Mouse (Mus musculus): ENCODE measurements around the gene Ntf5.
"Not testable (repeated sequence)": the region's sequence is repeated elsewhere in the genome, so short reads cannot be mapped to it uniquely, and the experiment has no call there.

The Ntf5 gene

DNA sequence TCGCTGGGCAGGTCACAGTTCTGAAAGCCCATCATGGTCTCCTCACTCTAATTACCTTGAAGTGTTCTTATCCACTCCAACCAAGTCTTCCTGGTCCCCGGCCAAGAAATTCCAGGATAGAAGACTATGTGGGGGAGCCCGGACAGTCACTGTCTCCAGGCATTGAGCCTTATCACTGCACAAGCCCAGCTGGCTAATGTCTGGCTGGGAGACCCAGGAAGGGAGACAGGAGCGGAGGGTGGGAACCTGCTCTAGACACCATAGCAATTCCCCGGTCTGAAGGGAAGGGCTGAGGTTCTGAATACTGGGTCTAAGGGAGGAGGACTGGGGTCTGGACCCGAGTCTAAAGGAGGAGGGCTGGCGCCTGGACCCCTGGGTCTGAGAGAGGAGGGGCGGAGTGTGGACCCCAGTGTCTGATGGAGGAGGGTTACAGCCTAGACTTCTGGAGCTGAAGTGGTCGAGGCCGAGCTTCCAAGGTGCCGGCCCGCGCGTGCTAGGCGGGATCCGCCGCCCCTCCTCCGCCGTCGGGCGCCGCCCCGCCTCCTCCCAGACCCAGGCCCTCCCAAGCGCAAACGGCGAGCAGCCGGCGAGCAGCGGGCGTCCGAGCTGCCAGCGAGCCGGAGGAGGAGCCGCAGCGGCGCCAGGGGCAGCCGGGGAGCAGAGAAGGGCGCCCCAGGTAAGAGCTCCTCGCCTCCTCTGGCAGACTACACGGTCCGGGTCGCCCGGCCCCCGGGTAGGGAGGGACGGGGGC lies at the start of gene Ntf5:
TSS of gene Ntf5 (plus strand) at position 583 of the 751 bp plus-strand sequence.
- DNase-seq (ENCODE audit: low spot score): peak; percentile 53

DNA sequence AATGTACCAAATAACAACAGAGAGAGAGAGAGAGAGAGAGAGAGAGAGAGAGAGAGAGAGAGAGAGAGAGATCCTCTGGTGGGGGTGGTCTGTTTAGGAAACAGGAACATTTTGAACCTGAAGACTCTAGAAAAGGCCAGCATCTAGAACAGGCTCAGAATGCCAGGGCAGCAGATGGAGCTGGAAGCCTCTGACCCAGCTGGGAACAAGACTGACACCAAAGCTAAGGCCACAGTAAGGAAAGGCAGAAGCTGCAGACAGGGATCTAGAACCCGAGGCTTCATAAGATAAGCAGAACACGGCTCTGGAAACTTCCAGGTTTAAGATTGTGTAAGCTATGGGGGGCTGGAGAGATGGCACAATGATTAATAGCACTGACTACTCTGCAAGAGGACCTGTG lies 49.5 kb upstream of the Ntf5 start:
- DNase-seq (ENCODE audit: low spot score): no peak

DNA sequence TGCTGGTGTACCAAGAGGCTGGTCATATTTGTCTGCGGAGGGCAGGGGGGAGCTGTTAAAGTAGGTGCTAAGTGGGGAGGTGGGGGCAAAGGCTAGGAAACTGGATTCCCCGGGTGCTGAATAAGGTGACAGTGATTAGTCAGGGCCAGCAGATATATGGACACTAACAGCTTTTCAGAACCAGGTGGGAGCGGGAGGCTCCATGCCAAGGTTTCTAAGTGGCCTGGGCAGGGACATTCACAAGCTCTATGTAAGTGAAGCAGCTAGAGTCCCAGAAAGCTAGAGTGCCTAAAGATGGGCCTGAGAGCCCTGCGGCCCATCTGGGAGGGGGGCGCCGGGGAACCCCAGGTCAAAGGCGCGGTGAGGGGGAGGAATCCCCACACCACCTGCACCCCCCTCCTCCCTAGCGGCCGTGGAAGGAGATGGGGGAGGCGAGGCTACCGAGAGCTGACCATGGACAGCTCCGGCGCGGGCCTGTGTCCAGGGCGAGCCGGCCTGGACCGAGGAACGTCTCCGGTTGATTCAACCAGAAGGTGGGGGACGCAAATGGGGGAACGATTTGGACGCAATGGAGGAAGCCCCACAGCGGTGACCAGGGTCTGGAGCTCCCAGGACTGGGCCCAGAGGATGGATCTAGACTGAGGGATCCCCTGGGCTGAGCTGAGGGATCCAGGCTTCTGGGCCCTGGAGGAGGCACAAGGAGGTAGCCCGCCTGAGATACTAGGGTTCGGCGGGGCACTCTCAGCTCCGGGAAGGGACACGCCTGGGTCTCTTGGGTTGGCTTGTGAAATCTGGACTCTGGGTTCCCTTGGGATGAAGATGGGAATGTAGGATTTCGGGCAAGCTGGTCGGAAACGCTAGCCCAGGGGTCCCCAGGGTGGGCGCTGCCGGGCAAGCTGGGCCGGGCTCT lies 47.5 kb upstream of the Ntf5 start:
- peak; percentile 44 for DNase-seq (ENCODE audit: low spot score)

DNA sequence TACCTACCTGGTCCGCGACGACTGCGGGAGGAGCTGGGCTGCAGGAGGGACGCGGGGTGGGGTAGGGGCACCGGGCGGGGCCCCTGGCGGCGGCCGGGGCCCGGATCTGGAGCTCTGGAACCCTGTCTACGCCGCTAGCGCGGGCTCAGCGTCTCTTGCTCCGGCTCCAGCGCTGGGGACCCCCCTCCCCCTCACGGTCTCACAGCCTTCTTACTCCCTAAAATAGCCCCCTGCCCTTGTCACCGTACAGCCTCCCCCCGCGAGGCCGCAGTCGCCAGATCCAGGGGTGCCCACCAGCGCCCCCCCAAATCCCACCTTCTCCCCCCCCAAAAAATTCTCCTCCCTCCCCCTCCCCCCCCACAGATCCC lies 46.9 kb upstream of the Ntf5 start, which contains the start of gene Ppfia3:
TSS of gene Ppfia3 (minus strand) at position 368 of the 368 bp plus-strand sequence.
- DNase-seq (ENCODE audit: low spot score): peak; percentile 68

DNA sequence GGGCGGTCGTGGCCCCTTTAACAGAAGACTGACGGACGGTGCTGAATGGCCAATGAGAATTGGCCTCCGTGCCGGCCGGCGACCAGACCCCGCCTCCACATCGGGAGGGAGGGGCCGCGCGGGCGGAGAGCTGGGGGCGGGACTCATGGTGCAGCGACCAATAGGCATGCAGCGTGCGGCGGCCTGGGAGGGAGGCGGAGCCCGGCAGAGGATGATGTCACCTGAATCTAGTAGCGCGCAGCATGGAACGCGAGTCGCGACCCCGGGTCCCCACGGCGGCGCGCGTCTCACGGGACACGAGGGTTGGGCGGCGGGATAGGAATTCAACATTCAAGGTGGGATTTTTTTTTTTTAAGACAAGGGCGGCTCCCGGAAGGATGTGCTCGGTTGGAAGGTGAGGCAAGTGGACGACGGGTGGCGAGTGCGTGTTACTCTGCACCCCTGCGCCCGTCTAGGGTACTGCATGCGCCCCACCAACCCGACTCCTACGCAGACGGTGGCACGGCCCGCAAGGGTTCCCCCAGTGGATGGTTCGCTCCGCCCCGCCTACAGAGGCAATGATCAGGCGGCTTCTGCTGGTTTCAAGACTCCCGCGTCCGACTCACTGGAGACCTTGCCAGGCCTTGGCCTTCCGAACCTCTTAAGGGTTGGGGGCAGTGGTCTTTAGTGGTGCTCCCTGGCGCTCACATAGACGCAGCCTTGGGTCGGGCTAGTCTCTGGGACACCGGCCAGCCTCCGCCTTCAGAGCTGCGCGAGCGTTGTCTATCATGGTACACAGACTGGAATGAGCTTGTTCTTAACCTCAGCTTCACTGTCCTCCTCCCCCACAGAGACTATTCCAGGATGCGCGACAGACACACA lies 46.2 kb upstream of the Ntf5 start:
- DNase-seq (ENCODE audit: low spot score): peak; percentile 97

DNA sequence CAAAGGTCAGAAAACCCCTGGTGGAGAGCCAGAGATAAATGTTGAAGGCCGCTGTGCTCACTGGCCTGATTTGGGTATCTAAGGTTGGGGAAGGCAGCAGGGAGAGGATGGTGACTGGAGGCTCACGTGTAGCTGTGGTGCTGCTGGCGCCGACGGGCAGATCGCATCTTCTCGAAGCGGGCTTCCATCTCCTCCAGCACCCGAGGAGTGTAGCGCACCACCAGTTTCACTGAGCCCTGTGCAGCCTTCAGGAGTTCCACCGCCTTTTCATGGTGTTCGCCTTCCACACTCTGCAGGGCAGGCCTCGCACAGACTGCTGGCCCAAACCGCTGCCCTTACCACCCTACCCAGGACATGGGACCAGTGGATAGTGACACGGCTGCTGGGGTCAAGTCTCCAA lies 45.3 kb upstream of the Ntf5 start:
- DNase-seq (ENCODE audit: low spot score): no peak

DNA sequence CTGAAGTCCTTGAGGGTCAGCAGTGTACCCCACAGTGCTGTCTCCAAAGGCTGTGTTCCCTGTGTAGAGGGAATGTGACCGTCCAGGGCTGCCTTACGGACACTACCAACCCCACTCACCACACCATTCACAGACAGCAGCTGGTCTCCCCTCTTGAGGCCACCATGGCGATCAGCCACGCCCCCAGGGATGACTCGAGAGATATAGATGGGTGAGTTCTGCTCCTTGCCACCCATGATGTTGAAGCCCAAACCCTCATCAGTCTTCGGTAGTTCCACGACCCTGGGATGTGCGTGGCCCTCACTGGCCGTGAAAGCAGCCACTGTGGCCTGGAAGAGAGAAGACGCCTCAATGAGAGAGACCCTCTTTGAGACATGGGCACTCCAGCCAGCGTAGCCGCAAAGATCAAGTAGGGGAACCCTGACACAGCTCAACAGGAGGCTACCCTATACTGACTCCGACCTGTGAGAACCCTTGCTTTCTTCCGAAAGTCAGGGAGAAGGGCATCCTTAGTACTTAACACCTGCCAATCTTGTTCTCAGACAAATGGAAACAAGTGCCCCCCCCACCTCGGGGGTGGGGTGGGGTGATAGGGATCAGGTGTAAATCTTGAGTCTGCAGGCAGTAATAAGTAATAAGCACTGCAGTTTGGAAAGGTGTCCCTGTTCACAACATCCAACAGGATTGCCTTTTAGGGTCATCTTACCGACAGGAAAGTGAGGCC lies 44.3 kb upstream of the Ntf5 start:
- DNase-seq (ENCODE audit: low spot score): no peak

DNA sequence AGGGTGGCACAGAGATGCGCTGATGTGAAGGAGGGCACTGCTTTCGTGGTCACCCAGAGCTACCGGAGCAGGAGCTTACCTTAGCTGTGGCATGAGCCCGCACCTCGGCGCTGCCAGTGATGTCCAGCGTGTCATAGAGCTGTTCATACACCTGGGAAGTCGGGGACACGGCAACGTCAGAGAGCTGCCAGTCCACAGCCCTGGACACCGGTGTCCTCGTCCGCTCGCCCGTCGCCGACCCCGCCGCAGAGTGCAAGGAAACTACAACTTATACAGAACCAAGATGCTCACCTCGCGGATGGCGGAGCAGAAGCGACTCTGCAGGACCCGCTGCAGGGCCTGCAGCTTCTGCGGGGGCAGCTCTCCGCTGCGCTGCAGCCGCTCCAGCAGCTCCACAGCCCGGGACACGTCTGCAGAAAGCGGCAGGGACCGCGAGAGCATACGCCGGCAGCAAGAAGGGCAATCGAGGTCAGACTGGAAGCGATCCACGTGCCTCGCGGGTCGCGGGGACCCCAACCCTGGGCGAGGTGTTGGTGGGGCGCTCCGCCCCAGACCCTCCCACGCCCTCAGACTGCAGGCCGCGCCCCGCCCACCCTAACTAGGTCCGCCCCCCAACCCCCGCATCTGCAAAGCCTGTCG lies 43.5 kb upstream of the Ntf5 start:
- DNase-seq (ENCODE audit: low spot score): no peak

DNA sequence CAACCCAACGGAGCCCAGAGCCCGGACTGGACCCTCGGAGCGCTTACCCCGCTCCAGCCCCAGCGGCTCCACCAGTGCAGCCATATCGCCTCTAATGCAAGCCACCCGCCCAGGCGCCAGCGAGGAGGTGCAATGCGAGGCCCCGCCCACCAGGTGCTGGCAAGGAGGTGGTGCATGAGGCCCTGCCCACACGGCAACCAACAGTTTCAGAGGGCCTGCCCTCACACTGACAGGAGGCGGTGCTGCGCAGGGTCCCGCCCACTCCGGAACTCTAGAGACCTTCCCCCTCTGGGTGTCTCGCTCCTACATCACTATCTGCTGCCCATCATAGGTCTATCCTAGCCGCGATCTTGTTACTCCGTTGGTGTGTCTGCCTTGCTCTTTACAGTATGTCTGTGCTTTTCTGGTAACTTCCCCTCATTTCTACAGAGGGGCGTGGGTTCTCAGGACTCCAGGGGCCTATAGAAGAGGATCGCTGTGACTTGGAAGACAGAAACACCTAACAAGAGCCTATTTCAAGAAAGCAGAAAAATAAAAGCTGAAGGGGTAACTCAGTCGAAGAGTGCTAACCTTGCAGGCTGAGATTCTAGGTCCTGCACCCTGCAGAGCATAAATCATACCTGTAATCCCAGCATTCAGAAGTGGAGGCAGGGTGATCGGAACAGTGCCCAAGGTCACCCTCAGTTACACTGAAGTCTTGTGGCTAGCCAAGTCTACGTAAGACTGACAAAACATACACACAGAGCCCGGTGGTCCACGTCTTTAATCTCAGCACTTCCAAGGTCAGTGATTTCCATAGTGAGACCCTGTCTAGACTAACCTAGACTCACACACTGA lies 42.8 kb upstream of the Ntf5 start, which contains the start of gene Lin7b:
TSS of gene Lin7b (minus strand) at position 109 of the 837 bp plus-strand sequence.
- peak; percentile 89 for DNase-seq (ENCODE audit: low spot score)

DNA sequence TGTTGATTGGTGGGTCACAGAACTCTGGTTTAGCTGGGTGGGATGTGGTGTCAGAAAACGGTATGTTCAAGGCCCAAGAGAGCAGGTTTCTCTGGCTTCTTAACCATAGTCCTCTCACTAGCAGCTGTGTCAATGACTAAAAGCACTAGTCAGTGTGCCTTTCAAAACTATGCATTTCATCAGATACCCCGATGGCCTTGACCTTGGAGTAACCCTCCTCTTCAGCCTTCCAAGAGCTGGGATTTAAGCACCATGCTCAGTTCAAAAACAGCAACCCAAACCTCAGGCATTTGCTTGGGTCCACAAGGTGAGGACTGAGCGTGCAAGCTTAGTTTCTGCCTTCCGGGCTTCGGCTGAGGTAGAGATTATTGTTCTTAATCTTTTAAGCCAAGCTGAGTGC lies 41.1 kb upstream of the Ntf5 start:
- DNase-seq (ENCODE audit: low spot score): no peak

DNA sequence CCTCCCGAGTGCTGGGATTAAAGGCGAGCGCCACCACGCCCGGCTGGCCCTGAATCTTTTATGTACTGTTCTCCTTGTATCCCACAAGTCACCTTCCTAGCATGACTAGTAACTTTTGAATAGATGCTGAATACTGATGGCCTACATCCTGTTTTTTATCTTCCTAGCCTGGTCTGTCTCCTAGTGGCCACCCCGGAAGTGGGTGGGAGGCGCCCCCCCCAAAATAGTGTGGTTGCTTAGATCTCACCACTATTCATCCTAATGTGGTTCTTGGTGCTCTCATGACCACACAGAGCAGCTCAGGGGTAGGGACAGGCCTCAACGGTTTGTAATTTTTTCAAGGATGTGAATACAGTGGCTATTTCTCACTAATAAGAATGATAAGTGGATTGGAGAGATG lies 38.9 kb upstream of the Ntf5 start:
- no peak for DNase-seq (ENCODE audit: low spot score)

DNA sequence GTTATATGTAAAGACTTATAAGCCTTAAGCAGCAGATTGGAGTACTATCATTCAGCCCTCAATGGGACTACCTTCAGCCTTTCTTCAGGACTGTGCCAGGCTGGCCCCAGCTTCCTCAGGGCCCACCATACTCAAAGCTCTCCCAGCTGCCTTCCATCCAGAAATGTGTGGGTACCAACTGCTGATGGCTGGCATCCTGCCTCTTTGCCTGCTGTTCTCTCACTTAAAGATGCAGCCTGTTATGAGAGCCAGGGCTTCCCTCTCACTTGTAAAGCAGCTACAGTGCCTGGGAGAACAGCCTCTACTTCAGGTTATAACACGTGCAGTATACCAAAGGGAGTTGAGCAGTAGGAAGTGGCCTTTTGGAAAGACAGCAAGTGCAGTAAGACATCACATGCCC lies 37.4 kb upstream of the Ntf5 start:
- no peak for DNase-seq (ENCODE audit: low spot score)

DNA sequence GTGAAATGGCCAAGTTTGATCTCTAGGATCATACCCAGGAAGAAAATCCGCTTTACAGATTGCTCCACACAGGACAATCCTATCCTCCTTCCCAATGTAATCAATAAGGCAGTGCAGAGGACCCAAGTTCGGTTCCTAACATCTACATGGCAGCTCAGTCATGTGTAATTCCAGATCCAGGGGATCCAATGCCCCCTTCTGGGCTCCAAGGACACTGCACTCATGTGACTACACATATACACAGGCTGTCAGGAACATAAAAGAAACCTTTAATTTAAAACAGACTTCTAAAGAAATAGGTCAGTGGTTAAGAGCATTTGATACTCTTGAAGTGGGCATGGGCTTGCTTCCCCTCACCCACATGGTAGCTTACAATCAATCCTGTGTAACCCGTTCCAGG lies 27.4 kb upstream of the Ntf5 start:
- DNase-seq (ENCODE audit: low spot score): no peak

DNA sequence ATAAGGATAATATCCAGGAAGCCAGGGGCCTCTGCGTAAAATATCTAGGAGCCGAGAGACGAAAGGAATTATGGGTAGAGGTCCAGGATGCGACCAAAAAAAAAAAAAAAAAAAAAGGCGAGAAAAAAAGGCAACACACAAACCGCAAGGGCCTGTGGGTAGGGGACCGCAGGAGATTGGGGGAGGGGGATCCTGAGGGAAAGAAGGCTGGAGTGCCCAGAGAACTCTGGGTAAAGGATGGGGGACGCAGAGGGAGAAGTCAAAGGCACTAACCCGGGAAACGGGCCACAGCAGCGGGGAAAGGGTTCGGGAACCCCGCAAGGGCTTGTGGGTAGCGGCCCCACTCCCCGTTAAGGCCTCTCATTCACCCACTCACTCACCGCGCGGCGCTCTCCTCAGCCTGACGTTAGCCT lies 18.4 kb upstream of the Ntf5 start:
- DNase-seq (ENCODE audit: low spot score): peak; percentile 82

DNA sequence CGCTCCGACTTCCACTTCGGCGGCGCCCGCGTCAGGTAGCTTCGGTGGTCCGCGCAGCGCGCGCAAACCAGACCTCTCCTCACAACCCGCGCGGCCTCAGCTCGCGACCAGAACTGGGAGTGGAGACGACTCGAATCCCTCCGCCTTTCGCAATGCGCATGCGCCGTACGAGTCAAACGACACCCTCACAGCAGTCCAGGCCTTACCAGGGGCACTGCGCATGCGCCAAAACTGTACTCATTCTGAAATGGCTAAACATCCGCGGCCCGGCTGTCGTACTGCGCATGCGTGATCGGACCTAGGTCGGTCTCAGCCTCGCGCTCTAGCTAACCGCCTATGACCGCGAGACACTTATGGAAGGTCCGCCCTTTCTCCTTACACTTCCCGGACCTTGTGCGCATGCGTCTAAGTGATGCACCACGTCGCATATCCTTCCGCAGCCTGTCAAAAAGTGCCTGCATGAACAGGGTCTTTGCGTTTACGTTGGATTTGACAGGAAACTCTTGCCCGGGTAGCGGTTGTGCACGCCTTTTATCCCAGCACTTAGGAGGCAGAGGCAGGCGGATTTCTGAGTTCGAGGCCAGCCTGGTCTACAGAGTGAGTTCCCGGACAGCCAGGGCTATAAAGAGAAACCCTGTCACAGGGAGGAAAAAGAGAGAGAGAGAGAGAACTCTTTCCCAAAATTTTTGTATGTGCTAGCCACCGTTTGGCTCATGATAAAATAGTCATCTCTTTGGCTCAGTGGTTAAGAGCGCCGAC lies 17.7 kb upstream of the Ntf5 start, which contains the start of gene Snrnp70:
TSS of gene Snrnp70 (minus strand) at position 165 of the 759 bp plus-strand sequence.
- DNase-seq (ENCODE audit: low spot score): peak; percentile 100

DNA sequence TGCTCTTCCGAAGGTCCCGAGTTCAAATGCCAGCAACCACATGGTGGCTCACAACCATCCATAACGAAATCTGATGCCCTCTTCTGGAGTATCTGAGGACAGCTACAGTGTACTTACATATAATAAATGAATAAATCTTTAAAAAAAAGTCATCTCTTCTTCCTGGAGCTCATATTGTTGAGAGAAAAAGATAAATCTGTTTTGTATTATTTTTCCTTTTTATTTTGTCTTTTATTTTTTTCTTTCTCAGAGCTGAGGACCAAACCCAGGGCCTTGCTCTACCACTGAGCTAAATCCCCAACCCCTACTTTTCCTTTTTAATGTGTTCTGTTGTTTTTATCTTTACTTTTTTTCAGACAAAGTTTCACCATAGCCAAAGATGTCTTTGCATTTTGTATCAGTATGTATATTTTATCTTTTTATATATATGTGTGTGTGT lies 17.1 kb upstream of the Ntf5 start:
- not testable (repeated sequence) for DNase-seq (ENCODE audit: low spot score)

DNA sequence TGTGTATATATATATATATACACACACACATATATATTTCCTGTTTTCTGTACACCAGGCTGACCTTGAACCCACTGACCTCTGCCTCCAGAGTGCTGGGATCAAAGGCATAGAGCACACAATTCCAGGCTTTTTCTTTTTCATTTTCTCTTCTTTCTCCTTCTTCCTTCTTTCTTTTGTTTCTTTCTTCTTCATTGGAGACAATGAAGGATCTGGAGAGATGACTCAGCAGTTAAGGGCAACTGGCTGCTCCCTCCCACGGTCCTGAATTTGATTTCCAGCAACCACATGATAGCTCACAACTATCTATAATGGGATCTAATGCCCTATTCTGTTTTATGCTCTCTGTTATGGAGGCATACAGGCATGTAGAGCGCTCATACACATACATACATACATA lies 16.7 kb upstream of the Ntf5 start:
- no peak for DNase-seq (ENCODE audit: low spot score)

DNA sequence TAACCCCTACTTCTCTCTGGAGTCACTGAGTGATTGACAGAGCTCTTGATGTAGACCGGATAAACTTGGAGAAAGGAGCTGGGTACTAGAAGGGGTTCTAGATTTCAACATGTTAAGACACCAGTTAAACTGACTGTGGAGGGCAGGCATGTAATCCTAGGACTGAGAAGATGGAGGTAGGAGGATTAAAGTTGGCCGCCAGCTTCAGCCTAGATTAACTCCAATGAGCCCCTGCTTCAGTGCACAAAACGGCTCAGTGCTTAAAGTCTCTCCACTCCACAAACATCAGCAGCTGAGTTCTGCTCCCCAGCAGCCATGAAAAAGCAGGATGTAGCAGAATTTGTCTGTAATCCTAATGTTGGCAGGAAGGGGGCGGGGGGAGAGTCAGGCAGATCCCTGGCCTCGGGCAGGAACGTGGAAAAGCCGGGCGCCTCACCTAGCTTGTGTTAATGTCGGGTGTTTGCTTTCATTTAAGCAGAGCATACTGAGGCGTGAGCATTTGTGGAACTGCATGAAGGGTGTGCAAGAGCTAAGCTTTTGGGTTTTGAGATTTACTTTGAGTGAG lies 11.9 kb upstream of the Ntf5 start:
- no peak for DNase-seq (ENCODE audit: low spot score)

All from retina, embryonic 14.5 days (tissue).